Mouse (Mus musculus) T-helper 17 cell (primary cell): ENCODE results near the gene Gsc2.

Experiments used
- in situ Hi-C, 2 experiments: fragments of 300-600 bp; cut with MboI, MseI; formaldehyde crosslinking; loops; 1 replicate in 1 of 2; 2 replicates in 1 of 2; pipeline ENCODE4 v1.15.1; 2025; ENCODE audit warnings: high pct_unique_total_duplicates in 2 of 2

Gsc2 gene

GRCm38 (mm10) chr16:17865293-17865692, 49.6 kb downstream of the Gsc2 start:
- in situ Hi-C loops, result no loop called here
